20 mouse cellular contexts compared by ENCODE assay signal in genomic region chr6:126155928-126156327, GRCm38 (mm10). TPM values are rescaled to one million over a fixed set of nuclear protein-coding genes. Genes with fewer than 3 reads are reported as not detected.
DNase-seq lines count a peak whose midpoint lies in the region; ATAC-seq and TF ChIP-seq lines count a peak whose summit lies in the region.
"Had no signal": no experiment of that assay in that cellular context is flagged by ENCODE, and none has a peak within 500 bp of the region (broad histone marks: within the 10 kb centered on the region; RNA-seq: fewer than 3 reads in every experiment).

No protein-coding gene starts in this region.

- H3K9me3 ChIP-seq in limb, embryonic 15.5 days = no peaks in the 10 kb centered on the region
- H3K9me3 ChIP-seq: forebrain, embryonic 15.5 days; hindbrain, embryonic 15.5 days had no signal

- H3K36me3 ChIP-seq in limb, embryonic 15.5 days = peaks cover 5% of the 10 kb centered on the region; the same call in 1 of the 2 replicates
- H3K36me3 ChIP-seq: forebrain, embryonic 15.5 days; heart, embryonic 13.5 days; hindbrain, embryonic 15.5 days had no signal

- peak overlapping the region; percentile 16; the same call in 1 of the 2 replicates for H3K27ac ChIP-seq in gastrocnemius, adult 2 months
- no peak overlapping the region for H3K27ac ChIP-seq in limb, embryonic 15.5 days
- H3K27ac ChIP-seq: embryonic facial prominence, embryonic 13.5 days; forebrain, embryonic 15.5 days; heart, embryonic 13.5 days; hindbrain, embryonic 15.5 days had no signal

- H3K9ac ChIP-seq in limb, embryonic 15.5 days = no peak overlapping the region
- H3K9ac ChIP-seq: embryonic facial prominence, embryonic 13.5 days; forebrain, embryonic 15.5 days; heart, embryonic 13.5 days; hindbrain, embryonic 15.5 days had no signal

- no peak overlapping the region for H3K4me2 ChIP-seq in limb, embryonic 15.5 days
- H3K4me2 ChIP-seq: embryonic facial prominence, embryonic 13.5 days; forebrain, embryonic 15.5 days; heart, embryonic 13.5 days; hindbrain, embryonic 15.5 days had no signal

- peaks cover 27% of the 10 kb centered on the region for H3K4me1 ChIP-seq in limb, embryonic 15.5 days
- H3K4me1 ChIP-seq: forebrain, embryonic 15.5 days; hindbrain, embryonic 15.5 days had no signal

- WGBS in limb, embryonic 15.5 days = 58% methylated on average over 2 of the region's 2 CpGs

- intact Hi-C loops in gastrocnemius, adult 2 months (cut with DNase I) = no loop called here

- no peak for DNase-seq in gastrocnemius, adult 2 months
- DNase-seq in gastrocnemius, adult 8-10 months (ENCODE audit: low spot score in 2 of 2) = no peak
- peak; percentile 13 for DNase-seq in layer of hippocampus, adult 11-12 months (ENCODE audit: low spot score)
- no peak for DNase-seq in layer of hippocampus, postnatal 36 days
- peak; percentile 10 for DNase-seq in right cerebral cortex, adult 18-20 months
- no peak for DNase-seq in right cerebral cortex, postnatal 4 days
- no peak for DNase-seq in natural killer cell, adult 2 months (ENCODE audit: low spot score in 2 of 2)
- DNase-seq: adrenal gland, adult 2 months; adrenal gland, postnatal 25 days; cerebellum, adult 11-12 months; cerebellum, adult 9-10 months; cerebellum, postnatal 25 days; gastrocnemius, postnatal 36 days had no signal

- no peak overlapping the region for H3K4me3 ChIP-seq in gastrocnemius, adult 2 months
- no peak overlapping the region for H3K4me3 ChIP-seq in limb, embryonic 15.5 days
- H3K4me3 ChIP-seq: embryonic facial prominence, embryonic 13.5 days; forebrain, embryonic 15.5 days; heart, embryonic 13.5 days; hindbrain, embryonic 15.5 days had no signal

- no peak for TF ChIP-seq CTCF in gastrocnemius, adult 2 months (IDR thresholded peaks at IDR 0.05)

- H3K27me3 ChIP-seq in limb, embryonic 15.5 days = no peaks in the 10 kb centered on the region
- H3K27me3 ChIP-seq: embryonic facial prominence, embryonic 13.5 days; forebrain, embryonic 15.5 days; heart, embryonic 13.5 days had no signal

- ATAC-seq in limb, embryonic 15.5 days (ENCODE audit: insufficient number of reproducible peaks, low FRiP score, low TSS enrichment, low read depth) = peak; percentile 49; the same call in 1 of the 2 replicates
- ATAC-seq: forebrain, embryonic 15.5 days; intestine, embryonic 16.5 days had no signal

RNA-seq across cellular contexts. Expression of gene Ntf3, which starts 10.8 kb away (rescaled TPM):
- total RNA-seq in gastrocnemius, adult 2 months (2021) = 1 to 10 TPM; 1.4 to 2.4 TPM
- total RNA-seq in gastrocnemius, adult 8-10 months (2022) = 1 to 10 TPM; 1.6 to 2.6 (median 1.6) TPM
- total RNA-seq in layer of hippocampus, postnatal 36 days (2021) = 10 to 100 TPM; 11.3 to 12.9 TPM
- 16.9 and 19.2 TPM in 2 replicates for polyA plus RNA-seq in limb, embryonic 15.5 days (2015; fragmentation: Nextera tagmentation; extraction: Ambion mirVana)
- total RNA-seq: hematopoietic stem cell, adult 5-6 weeks had no signal

Comparison
In these comparisons a context has a peak if more than half of its experiments do, and no peak if none do; other contexts are left out.
1. DNase-seq: peak in layer of hippocampus, adult 11-12 months (single experiment) and right cerebral cortex, adult 18-20 months (single experiment); none in gastrocnemius, adult 2 months (single experiment), gastrocnemius, adult 8-10 months (0 of 2), layer of hippocampus, postnatal 36 days (0 of 2), right cerebral cortex, postnatal 4 days (single experiment) and natural killer cell, adult 2 months (0 of 2).